Mouse (Mus musculus): ENCODE measurements around the gene Abi3bp.

Gene Abi3bp

DNA sequence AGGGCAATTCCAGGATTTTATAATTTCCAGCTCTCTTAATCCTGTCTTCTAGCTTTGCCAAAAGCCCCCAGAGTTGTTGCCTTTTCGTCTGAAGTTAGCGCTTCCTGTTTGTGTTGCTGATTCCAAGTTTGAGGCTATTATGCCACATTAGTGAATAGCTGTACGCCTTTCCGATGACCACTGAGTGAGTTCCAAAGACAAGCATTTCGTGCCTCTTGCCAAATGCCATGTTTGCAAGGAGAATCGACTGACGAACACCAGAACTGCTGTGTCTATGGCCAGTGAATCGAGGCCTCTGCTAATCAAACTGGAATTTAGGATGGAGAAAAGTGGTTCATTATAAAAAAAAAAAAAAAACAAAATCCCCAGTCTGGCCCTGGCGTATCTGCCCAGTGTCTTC, 40.3 kb downstream of the Abi3bp start:
- DNase-seq = no peak

DNA sequence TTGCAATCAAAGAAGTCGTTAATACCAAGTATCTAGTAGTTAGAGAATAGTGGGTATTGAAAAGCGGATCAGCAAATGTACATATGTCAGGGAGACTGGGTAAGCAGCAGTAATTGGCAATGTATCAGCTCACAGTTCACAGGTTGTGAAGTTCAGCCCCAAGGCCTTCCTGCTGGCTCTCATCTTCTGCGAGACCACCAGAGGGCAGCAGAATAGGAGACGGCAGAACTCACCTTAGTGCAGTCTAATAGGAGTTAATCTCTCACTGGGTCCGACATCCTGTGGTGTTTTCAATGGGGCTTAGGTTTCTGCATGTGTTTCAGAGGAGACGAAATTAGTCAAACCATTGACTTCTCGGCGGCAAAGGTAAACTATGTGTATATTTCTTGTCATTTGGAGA, 46.7 kb downstream of the Abi3bp start:
- DNase-seq = peak; percentile 37

DNA sequence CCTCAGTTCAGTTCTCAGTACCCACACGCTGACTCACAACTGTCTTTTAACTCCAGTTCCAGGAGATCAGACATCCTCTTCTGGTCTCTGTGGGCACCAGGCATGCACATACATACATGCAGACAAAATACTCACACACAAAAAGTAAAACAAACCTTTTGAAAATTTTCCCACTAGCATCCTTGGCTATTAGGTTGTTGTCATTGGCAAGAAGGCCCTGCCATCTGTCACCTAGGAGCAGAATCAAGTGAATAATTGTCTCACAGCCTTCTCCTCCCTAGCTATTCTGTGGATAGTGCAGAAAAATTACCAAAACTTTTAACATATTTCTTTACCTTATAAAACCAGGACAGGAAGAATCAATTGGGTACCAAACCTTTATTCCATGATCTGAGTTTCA, 48.8 kb downstream of the Abi3bp start:
- no peak for DNase-seq

DNA sequence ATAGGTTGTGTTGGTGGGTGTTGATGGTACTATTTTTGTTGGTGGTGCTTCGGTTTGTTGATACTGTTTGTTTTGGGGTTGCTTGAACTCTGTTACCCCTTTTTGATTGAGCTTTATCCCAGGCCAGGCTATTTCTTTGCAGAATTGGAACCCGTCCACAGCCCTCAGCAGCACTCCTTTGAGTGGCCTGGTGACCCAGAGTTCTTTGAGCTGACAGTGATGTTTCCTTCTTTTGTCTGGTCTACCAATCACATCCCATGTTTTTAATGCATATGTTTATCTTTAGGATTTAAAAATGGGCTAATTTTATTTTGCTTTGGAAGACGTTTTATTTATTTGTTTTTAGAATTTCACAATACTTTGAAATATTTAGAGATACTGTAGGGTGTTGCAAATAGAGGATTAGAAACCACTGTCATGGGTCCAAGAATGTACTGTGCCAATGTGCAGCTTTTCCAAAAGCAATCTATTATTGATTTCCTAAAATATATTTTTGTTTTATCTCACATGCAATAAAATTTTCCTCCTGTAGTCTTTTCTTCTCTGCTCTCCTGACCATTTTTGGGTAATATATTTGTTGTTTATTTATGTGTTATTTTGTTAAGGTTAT, 50.5 kb downstream of the Abi3bp start:
- no peak for DNase-seq

DNA sequence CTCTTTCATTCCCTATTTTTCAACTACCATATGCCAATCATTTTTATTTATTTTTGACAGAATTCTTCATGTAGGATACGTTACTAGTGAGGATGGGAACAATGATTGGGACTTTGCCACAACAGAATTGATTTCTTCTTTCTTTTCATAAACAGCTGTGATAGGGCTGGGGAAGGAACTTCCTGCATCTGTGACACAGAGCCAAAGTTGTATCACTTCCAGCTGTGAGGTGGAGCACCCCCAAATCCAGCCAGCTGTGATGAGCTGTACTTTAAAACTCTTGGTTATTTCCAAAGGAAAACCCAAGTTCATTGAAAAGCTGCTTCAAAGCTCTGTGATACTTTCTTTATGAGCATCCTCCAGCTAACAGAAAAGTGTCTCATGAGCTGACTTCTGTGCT, 101.9 kb downstream of the Abi3bp start:
- DNase-seq = peak; percentile 19

DNA sequence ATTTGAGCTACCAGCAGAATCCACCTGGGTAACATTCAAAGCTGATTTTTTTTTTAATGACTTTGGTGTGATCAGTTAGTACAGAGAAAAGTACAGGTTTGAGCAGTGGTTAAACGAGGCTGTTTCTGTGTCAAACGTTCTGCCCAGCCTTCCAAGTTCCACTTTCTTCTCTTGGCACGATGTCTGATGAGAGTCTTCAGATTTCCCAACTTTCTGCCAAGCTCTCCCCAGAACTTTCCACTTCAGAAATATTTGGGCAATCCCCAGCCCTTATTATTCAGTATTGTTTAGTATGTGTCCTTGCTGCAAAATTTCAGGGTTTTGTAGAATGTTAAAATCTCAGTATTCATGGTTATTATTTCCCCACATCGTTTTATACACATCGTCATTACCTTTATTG, 115.9 kb downstream of the Abi3bp start:
- no peak for DNase-seq

DNA sequence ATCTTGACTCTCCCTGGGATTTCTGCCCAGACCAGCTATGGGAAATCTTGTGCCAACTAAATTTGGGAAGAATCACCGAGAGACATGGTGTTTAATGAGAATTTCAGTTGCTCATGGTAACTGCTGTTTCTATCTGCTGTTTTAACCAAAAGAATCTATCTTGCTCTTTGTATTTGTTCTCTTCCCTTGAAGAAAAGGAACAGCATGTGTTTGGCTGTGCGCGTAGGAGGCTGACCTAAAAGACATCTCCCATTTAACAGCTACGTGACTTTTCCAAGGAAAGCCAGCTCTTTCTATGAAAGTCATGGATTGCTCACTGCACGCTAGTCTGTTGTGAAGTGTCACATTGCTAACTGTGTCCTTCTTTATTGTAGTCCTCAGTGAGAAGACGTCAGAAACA, 117.2 kb downstream of the Abi3bp start:
- no peak for DNase-seq

DNA sequence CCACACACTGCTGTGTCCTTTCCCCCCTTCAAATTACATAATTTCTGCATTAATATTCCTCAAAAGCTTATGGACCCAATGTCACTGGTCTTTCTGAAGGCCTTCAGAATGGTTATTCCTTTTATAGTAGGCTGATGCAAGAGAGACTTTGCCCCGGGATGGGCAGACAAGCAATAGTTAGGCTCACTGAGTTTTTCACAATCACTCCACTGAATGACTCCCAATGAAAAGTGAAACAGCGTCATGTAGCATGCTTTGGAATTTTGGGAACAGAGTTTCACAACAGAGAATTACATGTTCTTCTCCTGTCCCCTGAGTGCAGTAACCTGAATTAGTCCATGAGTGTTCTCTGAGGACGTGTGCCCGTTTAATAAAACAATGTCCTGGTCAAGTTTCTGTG, 120.7 kb downstream of the Abi3bp start:
- DNase-seq = no peak

DNA sequence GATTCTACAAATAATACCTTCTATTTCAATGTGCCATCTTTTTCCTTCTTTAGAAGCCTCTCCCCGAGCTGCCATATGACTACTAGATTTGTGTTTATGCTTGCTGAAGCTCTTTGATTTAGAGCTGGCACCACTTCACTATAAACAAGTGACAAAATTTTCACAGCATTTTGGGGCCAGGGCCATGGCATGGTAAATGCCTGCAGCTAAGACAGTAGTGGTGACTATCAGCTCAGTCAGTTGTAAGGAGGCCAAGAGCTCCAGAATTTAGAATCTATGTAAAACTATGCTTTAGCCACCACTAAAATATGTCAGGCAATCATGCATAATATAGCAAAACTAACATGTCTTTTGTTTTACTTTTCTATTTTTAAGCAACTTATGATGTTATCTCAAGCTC, 124.7 kb downstream of the Abi3bp start:
- DNase-seq = no peak

DNA sequence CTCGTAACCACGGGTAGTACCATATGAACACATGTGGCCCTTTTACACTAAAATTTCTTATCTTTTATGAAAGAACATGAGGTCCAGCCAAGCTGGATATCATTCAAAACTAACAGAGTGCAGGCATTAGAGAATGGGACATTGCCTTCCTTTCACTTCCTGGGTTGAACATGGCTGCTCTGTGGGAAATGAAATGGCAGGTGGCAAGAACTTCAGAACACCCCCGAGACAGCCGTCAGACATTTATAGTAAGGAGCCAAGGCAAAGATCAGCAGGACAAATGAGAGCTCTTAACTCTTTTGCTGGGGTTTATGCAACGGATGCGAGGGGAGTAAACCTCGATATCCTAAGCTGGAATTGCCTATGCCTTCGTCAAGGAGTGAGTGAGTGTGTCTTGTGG, 132.9 kb downstream of the Abi3bp start:
- no peak for DNase-seq

DNA sequence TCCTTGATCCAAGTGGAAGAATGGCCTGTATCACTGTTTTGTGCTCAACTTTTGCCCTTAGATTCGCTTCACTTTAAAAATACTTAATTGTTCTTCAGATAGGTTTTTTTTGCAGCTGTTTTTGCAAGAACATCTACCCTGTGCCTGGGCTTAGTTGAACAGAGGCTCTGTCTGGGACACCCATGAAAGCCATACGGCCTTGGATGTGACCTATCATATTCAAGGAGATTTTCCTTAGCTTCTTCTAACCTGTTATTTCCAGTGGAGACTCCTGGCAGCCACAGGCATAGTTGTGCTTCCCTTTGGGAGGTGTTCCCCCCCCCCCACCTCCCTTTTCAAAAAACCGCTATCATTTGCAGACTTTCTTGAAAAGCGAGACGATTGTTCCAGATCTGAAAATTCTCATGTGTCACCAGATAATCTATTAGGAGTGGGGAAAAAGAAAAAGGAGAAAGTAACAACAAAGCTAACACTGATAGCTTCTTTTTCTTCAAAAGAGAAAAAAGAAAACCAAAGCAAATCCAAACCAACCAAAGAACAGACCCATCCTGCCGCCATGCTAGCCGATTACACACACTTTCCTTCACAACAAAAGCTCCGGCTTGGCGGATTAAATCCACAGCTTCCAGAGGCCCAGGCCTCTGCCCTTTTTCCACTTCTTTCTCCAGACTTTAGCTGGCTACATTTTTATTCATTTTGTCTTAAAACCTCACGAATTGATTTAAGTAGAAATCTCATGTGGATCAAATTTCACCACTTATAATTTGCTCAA, 133.6 kb downstream of the Abi3bp start:
- DNase-seq = no peak

DNA sequence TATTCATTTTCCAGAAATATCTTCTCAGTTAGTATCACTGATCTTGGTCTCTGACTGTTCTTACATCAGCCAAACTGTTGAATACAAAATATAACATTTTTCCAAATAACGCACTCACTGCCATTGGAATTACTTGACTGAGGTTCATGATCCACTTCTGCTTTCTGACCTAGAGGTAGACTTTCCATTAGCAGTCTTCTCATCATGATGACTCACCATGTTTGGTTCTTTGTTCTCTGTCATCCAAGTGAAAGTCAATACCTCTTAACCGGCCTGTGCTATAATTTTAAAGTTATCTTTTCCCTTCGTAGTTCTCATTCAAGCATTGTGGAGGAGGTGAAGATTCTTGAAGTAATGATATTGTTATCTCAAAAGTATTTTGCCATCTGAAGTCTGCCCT, 160.9 kb downstream of the Abi3bp start:
- DNase-seq = no peak

DNA sequence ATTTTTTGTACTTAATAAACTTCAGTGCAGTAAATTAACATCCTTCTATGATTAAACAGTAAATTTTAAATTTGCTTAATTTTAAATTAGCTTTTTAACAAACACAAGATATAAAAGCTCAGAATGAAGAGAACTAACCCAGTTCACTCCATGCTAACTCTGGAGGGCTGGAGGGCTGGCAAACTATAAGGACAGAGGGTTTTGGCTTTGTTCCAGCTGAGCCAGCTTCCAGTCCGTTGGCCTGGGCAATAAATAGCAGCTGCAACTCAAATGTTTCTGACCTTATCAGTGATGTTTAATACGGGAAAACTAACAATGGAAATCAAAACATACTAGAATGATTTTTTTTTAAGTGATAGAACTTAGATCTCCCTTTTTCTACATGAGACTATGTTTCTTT, 167.6 kb downstream of the Abi3bp start:
- DNase-seq = no peak

DNA sequence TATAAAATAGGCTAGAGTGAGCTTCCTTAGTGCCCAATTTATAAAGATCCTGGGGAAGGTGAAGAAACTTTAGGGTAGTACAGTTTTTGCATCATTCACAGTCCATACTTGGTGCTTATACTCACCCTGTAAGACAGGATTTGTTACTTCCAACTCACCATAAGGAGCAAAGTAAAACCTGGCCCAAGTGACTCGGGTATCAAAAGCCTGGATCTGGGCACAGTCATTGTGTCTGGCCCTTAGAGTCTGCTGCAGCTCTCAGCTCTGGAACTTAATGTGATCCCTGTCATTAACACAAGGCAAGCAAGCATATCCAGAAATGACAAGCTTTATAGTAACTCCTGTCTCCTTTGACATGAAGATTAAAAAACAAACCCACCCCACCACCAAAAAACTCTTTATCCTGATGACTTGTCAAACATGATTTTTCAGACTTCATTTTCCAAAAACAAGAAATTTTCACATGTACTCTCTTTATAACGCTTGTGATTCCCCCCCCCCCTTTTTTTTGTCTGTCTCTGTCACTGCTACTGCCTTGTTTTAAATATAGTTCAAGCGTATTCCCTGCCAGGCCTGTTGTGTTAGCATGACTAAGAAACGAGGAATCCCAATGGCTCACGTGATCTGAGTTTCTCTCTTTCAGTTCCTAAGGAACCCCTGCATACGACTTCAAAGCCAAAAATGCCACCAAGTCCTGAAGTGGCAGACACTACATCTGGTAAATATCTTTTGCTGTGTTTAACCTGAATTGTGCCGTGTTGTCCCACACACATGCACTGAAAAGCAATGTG, 168.9 kb downstream of the Abi3bp start:
- DNase-seq = no peak

DNA sequence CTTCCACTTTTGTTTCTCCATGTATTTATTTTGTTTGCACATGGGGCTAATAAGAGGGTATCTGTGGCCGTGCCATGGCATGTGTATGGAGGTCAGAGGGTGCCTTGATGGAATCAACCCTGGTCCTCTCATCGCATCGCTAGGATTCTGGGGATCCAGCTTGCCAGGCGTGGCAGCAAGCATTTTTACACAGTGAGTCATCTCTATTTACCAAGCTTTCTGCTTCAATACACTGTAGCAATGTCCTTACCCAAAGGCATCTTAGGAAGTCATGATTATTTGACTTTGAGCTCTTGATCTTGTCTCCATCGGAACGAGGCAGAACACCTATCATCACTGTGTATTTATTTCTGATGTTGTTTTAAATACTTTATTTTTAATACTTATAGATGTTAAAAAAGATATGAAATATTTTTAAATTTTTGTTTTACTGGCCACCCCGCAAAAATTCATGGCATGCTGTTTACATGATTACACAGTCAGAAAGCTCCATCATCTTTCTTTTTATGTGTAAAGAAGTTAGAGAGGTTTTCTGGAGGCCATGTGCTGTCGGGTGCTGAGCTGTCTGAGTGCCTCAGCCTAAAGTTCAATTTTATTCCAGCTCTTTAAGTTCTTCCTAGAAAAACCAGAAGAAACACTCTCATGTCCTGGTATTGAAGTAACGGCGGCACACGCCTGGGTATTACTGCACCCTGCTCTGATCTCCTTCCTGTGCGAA, 177.7 kb downstream of the Abi3bp start:
- no peak for DNase-seq

DNA sequence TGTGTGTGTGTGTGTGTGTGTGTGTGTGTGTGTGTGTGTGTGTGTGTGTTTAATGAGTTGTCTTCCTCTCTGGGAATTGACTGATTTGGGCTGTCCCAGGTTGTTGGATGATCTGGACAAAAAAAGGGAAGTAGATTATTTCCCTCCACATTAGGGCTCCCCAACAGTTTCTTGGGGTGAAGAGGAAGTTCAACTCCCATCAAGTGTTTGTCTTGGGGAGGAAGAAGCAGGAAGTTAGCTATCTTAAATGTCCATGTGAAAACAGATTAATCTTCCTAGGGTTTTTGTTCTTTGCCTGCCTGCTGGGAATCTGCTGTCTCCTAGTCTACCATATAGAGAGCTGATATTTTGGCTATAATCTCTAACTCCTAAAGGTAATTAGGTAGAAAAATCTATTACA, 181.2 kb downstream of the Abi3bp start:
- DNase-seq = no peak

DNA sequence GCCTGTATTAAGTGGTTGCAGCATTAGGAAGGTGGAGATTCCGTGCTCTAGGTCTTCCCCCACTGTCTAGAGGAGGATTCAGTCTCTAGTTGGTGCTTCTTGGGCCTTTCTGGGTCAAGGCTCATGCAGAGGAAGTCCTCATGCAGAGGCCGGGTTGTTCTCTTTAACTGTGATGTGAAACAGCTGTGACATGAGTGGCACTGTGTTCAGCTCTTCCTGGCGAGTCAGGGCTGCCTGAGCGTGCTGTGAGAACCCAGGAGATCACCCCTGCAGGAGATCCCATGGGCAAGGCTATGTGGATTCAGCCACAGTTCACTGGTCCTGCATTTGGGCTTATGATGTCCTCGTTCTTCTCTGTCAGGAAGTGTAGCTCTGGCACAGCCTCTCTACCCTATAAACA, 191.8 kb downstream of the Abi3bp start:
- no peak for DNase-seq

DNA sequence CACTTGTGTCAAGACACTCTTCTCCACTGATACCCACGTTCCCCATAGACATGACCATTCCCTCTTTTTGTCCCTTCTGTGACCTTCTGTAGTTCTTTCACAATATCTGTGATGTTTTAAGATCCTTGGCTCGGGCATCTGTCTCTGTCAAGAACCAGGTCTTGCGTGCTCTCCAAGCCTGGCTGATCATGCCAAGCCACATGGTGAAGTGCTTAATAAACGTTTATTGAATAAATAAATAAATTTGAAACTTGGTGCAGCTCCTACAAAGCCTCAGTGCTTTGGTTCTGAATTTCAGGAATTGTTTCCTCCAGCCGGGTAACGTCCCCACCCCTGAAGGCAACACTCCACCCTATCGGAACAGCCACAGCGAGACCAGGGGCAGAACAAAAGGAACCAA, 193.3 kb downstream of the Abi3bp start:
- no peak for DNase-seq

DNA sequence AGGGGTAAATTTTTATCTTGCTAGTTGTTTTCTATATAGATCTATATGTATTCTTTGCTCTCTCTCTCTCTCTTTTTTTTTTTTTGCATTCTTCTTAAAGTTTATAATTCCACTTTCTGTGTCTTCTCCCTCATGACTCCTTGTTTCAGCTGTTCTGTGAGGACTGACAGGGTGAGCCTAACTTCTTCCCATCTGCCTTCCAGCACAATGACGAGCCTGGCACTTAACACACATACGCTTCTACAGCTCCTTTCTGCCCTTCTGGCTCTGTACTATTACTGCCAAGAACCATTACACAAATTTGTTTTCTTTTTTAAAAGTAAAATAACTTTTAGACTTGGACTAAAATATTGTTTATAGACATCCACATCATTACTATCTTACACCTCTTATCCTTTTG, 195.7 kb downstream of the Abi3bp start:
- DNase-seq = no peak

DNA sequence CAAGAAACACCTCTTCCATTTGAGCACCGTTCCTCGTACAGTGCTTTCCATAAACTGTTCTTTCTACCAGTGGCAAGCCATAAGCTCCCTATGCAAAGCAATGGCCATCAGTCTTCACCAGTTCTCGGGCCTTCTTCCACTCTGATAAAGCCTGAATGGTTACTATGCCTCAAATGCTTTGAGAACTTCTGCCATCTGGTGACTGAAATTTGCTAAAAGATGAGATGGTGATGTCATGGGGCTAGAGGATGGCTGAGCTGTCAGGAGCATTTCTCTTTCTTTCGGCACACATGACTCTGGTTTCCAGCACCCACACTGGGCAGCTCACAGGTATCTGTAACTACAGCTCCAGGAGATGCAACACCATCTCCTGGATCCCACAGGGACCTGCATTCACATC, 199.5 kb downstream of the Abi3bp start:
- DNase-seq = peak; percentile 22

DNA sequence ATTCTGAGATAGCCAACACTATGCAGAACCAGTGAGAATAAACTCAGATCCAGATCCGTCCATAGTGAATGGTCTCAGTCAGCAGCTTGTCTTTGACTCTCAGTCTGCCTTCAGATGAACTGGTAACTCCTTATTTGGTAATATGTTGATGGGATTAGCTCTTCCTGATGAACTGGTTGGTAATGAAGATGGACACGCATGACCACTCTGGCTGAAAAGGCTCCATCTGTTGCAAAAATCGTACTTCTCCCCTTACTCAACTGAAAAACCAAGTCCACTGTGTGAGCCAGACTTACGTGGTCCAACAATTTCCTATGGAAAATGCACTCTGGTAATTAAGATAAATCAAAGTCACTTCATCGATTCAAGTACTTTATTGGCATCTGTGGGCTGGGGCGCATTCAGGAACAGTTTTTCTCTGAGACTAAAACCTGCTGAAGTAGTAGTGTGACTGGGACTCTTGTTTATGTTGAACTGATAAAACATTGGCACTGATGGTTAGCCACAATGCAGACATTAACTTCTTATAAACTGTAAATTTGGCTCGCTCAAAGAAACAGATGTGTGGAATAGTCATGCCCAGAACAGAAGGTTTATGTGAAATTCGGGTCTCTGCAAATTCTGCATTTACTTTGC, 203.4 kb downstream of the Abi3bp start:
- no peak for DNase-seq

DNA sequence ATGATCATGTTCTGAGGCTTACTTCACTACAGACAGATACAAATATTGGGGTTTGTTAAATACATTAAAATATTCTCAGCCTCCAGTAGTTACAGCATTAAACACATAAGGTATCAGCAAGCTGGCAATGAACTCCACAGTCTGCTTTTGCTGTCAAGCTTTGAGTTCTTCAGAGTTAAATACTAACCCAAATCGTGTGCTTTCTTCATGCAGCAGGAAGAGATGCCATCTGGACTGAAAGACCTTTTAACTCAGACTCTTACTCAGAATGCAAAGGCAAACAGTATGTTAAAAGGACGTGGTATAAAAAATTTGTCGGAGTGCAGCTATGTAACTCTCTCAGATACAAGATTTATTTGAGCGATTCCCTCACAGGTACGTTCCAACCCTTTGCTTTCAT, 209.1 kb downstream of the Abi3bp start:
- no peak for DNase-seq

DNA sequence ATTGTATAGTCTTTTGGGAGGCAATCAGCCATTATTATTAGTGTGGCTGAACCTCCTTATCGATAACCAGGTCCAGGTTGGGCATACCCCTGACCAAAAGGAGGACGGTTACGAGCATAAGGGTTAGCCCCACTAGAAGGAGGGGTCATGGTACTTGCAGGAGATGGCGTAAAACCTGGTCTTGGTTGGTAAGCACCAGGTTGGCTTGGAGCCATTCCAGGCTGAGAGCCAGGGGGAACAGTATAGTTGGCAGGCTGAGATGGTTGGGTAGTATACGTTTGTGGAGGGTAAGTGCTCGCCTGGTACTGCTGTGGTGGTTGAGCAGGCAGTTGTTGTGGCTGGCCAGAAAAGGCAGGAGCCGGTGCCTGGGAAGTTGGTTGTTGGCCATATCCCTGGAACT, 213.0 kb downstream of the Abi3bp start:
- no peak for DNase-seq
